Mouse (Mus musculus): ENCODE data around the gene Bnip3. TPM values are rescaled to one million over a fixed set of nuclear protein-coding genes. Genes with fewer than 3 reads are reported as not detected.
A peak's percentile ranks its signal among the peaks of the same experiment; 100 is the strongest.

The Bnip3 gene
- polyA plus RNA-seq, 1 experiment from 2014 or later = 128 TPM

GRCm38 (mm10) chr7:138934523-138934922 lies 25.2 kb upstream of the Bnip3 start:
- 92% methylated on average over 3 of the region's 3 CpGs for WGBS

GRCm38 (mm10) chr7:138928456-138928855 lies 19.1 kb upstream of the Bnip3 start:
- H3K36me3 ChIP-seq = no peaks in the 10 kb centered on the region
- H3K9me3 ChIP-seq (replicated peaks) = no peaks in the 10 kb centered on the region
- no peak overlapping the region for H3K9ac ChIP-seq (replicated peaks)
- no peak overlapping the region for H3K4me3 ChIP-seq (replicated peaks)
- H3K4me2 ChIP-seq = no peak overlapping the region
- WGBS = 94% methylated on average over 4 of the region's 4 CpGs
- no peaks in the 10 kb centered on the region for H3K27me3 ChIP-seq (replicated peaks)
- H3K27ac ChIP-seq (replicated peaks) = no peak overlapping the region
- no peak for ATAC-seq (ENCODE audit: low FRiP score)
- H3K4me1 ChIP-seq = no peaks in the 10 kb centered on the region

More at GRCm38 (mm10) chr7:138934523-138934922, 25.2 kb upstream of the Bnip3 start:
- Histone ChIP-seq H3K4me2 (no peak overlapping the region), H3K36me3 (no peaks in the 10 kb centered on the region), H3K4me3 (replicated peaks) (no peak overlapping the region), H3K9ac (replicated peaks) (no peak overlapping the region), H3K27ac (replicated peaks) (no peak overlapping the region), H3K9me3 (replicated peaks) (no peaks in the 10 kb centered on the region), H3K4me1 (no peaks in the 10 kb centered on the region), H3K27me3 (replicated peaks) (peaks cover 8% of the 10 kb centered on the region; the same call in 1 of the 2 replicates)
- ATAC-seq (ENCODE audit: low FRiP score) = no peak

GRCm38 (mm10) chr7:138923756-138924425 lies 14.6 kb upstream of the Bnip3 start:
- H3K27me3 ChIP-seq (replicated peaks) = no peaks in the 10 kb centered on the region
- H3K27ac ChIP-seq (replicated peaks) = no peak overlapping the region
- peaks cover 10% of the 10 kb centered on the region for H3K4me1 ChIP-seq
- WGBS = 13% methylated on average over 3 of the region's 3 CpGs
- no peak for ATAC-seq (ENCODE audit: low FRiP score)
- no peak overlapping the region for H3K4me3 ChIP-seq (replicated peaks)
- H3K4me2 ChIP-seq = no peak overlapping the region
- no peaks in the 10 kb centered on the region for H3K36me3 ChIP-seq
- no peaks in the 10 kb centered on the region for H3K9me3 ChIP-seq (replicated peaks)
- no peak overlapping the region for H3K9ac ChIP-seq (replicated peaks)

- Histone ChIP-seq H3K27ac (replicated peaks) (no peak overlapping the region), H3K9me3 (replicated peaks) (no peaks in the 10 kb centered on the region), H3K4me2 (no peak overlapping the region), H3K4me3 (replicated peaks) (no peak overlapping the region), H3K9ac (replicated peaks) (no peak overlapping the region), H3K36me3 (no peaks in the 10 kb centered on the region), H3K27me3 (replicated peaks) (no peaks in the 10 kb centered on the region), H3K4me1 (peaks cover 11% of the 10 kb centered on the region)
- ATAC-seq (ENCODE audit: low FRiP score) = no peak
- WGBS = 96% methylated on average over 8 of the region's 8 CpGs
Measured at GRCm38 (mm10) chr7:138921611-138922010, 12.3 kb upstream of the Bnip3 start.

- ATAC-seq (ENCODE audit: low FRiP score) = peak; percentile 66; the same call in 1 of the 2 replicates
- H3K27ac ChIP-seq (replicated peaks) = peak overlapping the region; percentile 56
- WGBS = 3% methylated on average over 26 of the region's 26 CpGs
Measured at GRCm38 (mm10) chr7:138919156-138919944, 10.0 kb upstream of the Bnip3 start.

GRCm38 (mm10) chr7:138913616-138914015 lies 4.3 kb upstream of the Bnip3 start:
- Histone ChIP-seq H3K4me1 (peaks cover 10% of the 10 kb centered on the region), H3K9me3 (replicated peaks) (no peaks in the 10 kb centered on the region), H3K27ac (replicated peaks) (no peak overlapping the region), H3K27me3 (replicated peaks) (peaks cover 10% of the 10 kb centered on the region), H3K4me3 (replicated peaks) (no peak overlapping the region), H3K9ac (replicated peaks) (no peak overlapping the region), H3K36me3 (no peaks in the 10 kb centered on the region), H3K4me2 (no peak overlapping the region)
- ATAC-seq (ENCODE audit: low FRiP score) = no peak
- WGBS = 81% methylated on average over 3 of the region's 3 CpGs

More at GRCm38 (mm10) chr7:138919156-138919944, 10.0 kb upstream of the Bnip3 start:
- H3K27me3 ChIP-seq (replicated peaks) = no peaks in the 10 kb centered on the region
- H3K4me2 ChIP-seq = peak overlapping the region; percentile 59
- H3K9me3 ChIP-seq (replicated peaks) = no peaks in the 10 kb centered on the region
- peak overlapping the region; percentile 20; the same call in 1 of the 2 replicates for H3K9ac ChIP-seq (replicated peaks)
- no peaks in the 10 kb centered on the region for H3K36me3 ChIP-seq
- H3K4me1 ChIP-seq = peaks cover 11% of the 10 kb centered on the region
- H3K4me3 ChIP-seq (replicated peaks) = peak overlapping the region; percentile 26

GRCm38 (mm10) chr7:138910193-138910562 lies 859 bp upstream of the Bnip3 start:
- Histone ChIP-seq H3K9me3 (replicated peaks) (no peaks in the 10 kb centered on the region), H3K9ac (replicated peaks) (peak overlapping the region; percentile 79), H3K27ac (replicated peaks) (peak overlapping the region; percentile 78), H3K4me2 (peak overlapping the region; percentile 83), H3K27me3 (replicated peaks) (peaks cover 10% of the 10 kb centered on the region), H3K36me3 (no peaks in the 10 kb centered on the region), H3K4me1 (peaks cover 31% of the 10 kb centered on the region), H3K4me3 (replicated peaks) (peak overlapping the region; percentile 78)
- ATAC-seq (ENCODE audit: low FRiP score) = no peak
- 28% methylated on average over 7 of the region's 7 CpGs for WGBS

- 2% methylated on average over 10 of the region's 10 CpGs for WGBS
- Histone ChIP-seq H3K4me2 (peak overlapping the region; percentile 83), H3K9me3 (replicated peaks) (no peaks in the 10 kb centered on the region), H3K27me3 (replicated peaks) (peaks cover 10% of the 10 kb centered on the region), H3K9ac (replicated peaks) (peak overlapping the region; percentile 79), H3K4me1 (peaks cover 31% of the 10 kb centered on the region), H3K27ac (replicated peaks) (peak overlapping the region; percentile 70), H3K36me3 (no peaks in the 10 kb centered on the region), H3K4me3 (replicated peaks) (peak overlapping the region; percentile 78)
- ATAC-seq (ENCODE audit: low FRiP score) = peak; percentile 0
Measured at GRCm38 (mm10) chr7:138908768-138909276, 497 bp downstream of the Bnip3 start.

- Histone ChIP-seq H3K4me2 (peak overlapping the region; percentile 83), H3K27ac (replicated peaks) (no peak overlapping the region), H3K4me3 (replicated peaks) (peak overlapping the region; percentile 78; the same call in 1 of the 2 replicates), H3K9me3 (replicated peaks) (no peaks in the 10 kb centered on the region), H3K4me1 (peaks cover 31% of the 10 kb centered on the region), H3K36me3 (no peaks in the 10 kb centered on the region), H3K9ac (replicated peaks) (0 out of 2 replicates have a peak overlapping the region, but pooled peaks have one; percentile 5), H3K27me3 (replicated peaks) (peaks cover 10% of the 10 kb centered on the region)
- ATAC-seq (ENCODE audit: low FRiP score) = no peak
- 67% methylated on average over 5 of the region's 5 CpGs for WGBS
Measured at GRCm38 (mm10) chr7:138907976-138908375, 1.3 kb downstream of the Bnip3 start.

- Histone ChIP-seq H3K4me1 (peaks cover 31% of the 10 kb centered on the region), H3K36me3 (no peaks in the 10 kb centered on the region), H3K4me2 (peak overlapping the region; percentile 42), H3K4me3 (replicated peaks) (peak overlapping the region; percentile 15; the same call in 1 of the 2 replicates), H3K9me3 (replicated peaks) (no peaks in the 10 kb centered on the region), H3K9ac (replicated peaks) (no peak overlapping the region), H3K27me3 (replicated peaks) (peaks cover 10% of the 10 kb centered on the region), H3K27ac (replicated peaks) (no peak overlapping the region)
- no peak for ATAC-seq (ENCODE audit: low FRiP score)
- WGBS = 15% methylated on average over 7 of the region's 7 CpGs
Measured at GRCm38 (mm10) chr7:138907043-138907442, 2.3 kb downstream of the Bnip3 start.

- Histone ChIP-seq H3K36me3 (no peaks in the 10 kb centered on the region), H3K4me2 (peak overlapping the region; percentile 42)
- 90% methylated on average over 1 of the region's 1 CpGs for WGBS
Measured at GRCm38 (mm10) chr7:138906441-138906840, 2.9 kb downstream of the Bnip3 start.

More at GRCm38 (mm10) chr7:138906441-138906840, 2.9 kb downstream of the Bnip3 start:
- Histone ChIP-seq H3K9me3 (replicated peaks) (no peaks in the 10 kb centered on the region), H3K9ac (replicated peaks) (no peak overlapping the region), H3K27ac (replicated peaks) (no peak overlapping the region), H3K27me3 (replicated peaks) (peaks cover 7% of the 10 kb centered on the region), H3K4me1 (peaks cover 31% of the 10 kb centered on the region), H3K4me3 (replicated peaks) (peak overlapping the region; percentile 15; the same call in 1 of the 2 replicates)
- no peak for ATAC-seq (ENCODE audit: low FRiP score)

Measured in neural tube, embryonic 15.5 days (tissue).